Mouse (Mus musculus) forebrain, embryonic 14.5 days (tissue): ENCODE data around the gene Rab11fip4. TPM values are rescaled to one million over a fixed set of nuclear protein-coding genes. Genes with fewer than 3 reads are reported as not detected.
A peak's percentile ranks its signal among the peaks of the same experiment; 100 is the strongest.

Experiments used
- ATAC-seq: fragments of 200-750 bp; cut with Nextera tagmentation; 2 replicates; pipeline ENCODE4 v1.8.0; 2017; ENCODE audit warnings: mild to moderate bottlenecking, moderate library complexity
- DNase-seq: peaks from one replicate; pipeline ENCODE4 v3.0.0-alpha.2; 2015; ENCODE audit warnings: low spot score
- H3K27ac ChIP-seq: fragments of 300-500 bp; sonication (generic); 2 replicates; pipeline ENCODE4 v1.5.1; 2014; ENCODE audit warnings: low read depth, mild to moderate bottlenecking, control low read depth, low read length, moderate library complexity
- H3K27me3 ChIP-seq: fragments of 300-500 bp; sonication (generic); replicated peaks from 2 replicates; pipeline ENCODE4 v1.6.1; 2014; ENCODE audit warnings: low read length, control low read depth, mixed read lengths; ENCODE audit not compliant: control insufficient read depth, insufficient read depth
- H3K36me3 ChIP-seq: fragments of 300-500 bp; sonication (generic); 2 replicates; pipeline ENCODE4 v1.6.1; 2014; ENCODE audit warnings: low read length, control low read depth; ENCODE audit not compliant: control insufficient read depth, insufficient read depth
- H3K4me1 ChIP-seq: fragments of 300-500 bp; sonication (generic); 2 replicates; pipeline ENCODE4 v1.6.1; 2014; ENCODE audit warnings: antibody characterized with exemption, low read length, control low read depth; ENCODE audit not compliant: control insufficient read depth, insufficient read depth
- H3K4me2 ChIP-seq: fragments of 300-500 bp; sonication (generic); 2 replicates; pipeline ENCODE4 v1.6.1; 2014; ENCODE audit warnings: mild to moderate bottlenecking, control low read depth, low read length
- H3K4me3 ChIP-seq: fragments of 300-500 bp; sonication (generic); 2 replicates; pipeline ENCODE4 v1.5.1; 2014; ENCODE audit warnings: low read depth, low read length, control low read depth
- H3K9ac ChIP-seq: fragments of 300-500 bp; sonication (generic); 2 replicates; pipeline ENCODE4 v1.6.1; 2014; ENCODE audit warnings: mild to moderate bottlenecking, low read length, control low read depth, moderate library complexity
- H3K9me3 ChIP-seq: fragments of 300-500 bp; sonication (generic); replicated peaks from 2 replicates; pipeline ENCODE4 v1.6.1; 2016; ENCODE audit warnings: low read length, control low read depth, mixed read lengths; ENCODE audit not compliant: control insufficient read depth
- WGBS: fragments of 180-500 bp; shearing (Covaris S2); extraction: QIAGEN DNeasy Blood & Tissue Kit; methylation state at CpG from one replicate; pipeline ENCODE4 v1.1.7; 2014; 5-methylcytosine and 5-hydroxymethylcytosine counted together
- polyA plus RNA-seq: library from polyadenylated mRNA; unstranded; fragments of >200 nt; fragmentation: Nextera tagmentation; extraction: Ambion mirVana; gene quantifications from 2 replicates; pipeline ENCODE4 v1.2.1, GENCODE M21; 2014

The Rab11fip4 gene
- polyA plus RNA-seq, 1 experiment from 2014 or later: 13.2 TPM

DNA sequence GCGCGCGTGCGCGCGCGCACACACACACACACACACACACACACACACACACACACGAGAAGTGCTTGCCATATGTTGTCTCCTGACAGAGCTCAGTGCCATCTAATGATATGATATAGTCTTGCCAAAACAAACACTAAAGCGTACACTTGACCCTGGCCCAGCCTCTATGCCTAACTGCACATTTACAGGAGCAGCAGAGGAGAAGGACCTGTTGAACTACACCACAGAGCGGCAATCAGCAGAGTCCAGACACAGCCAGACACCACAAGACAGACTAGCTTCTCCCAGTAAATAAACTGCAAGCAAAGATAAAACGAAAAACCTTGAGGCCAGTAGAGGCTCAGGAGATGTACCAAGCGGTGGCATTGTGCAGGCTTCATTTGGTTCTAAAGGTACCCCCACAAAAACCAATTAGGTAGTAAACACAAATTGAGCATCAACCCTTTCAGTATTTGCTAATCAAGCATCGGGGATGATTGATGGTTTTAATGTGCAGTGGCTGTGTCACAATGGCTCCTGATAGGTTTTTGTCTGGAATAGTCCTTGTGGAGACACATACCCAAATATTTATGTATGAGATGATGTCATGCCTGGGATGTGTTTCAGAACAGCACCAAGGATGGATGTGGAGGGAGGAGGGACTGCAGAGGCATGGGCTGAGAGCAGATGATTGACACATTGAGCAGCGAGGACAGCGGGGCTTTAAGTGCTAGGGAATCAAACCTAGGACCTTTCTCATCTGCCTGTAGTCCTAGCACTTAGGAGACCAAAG, 145.4 kb downstream of the Rab11fip4 start:
- Histone ChIP-seq H3K4me3 (no peak overlapping the region), H3K9ac (no peak overlapping the region), H3K27me3 (no peaks in the 10 kb centered on the region), H3K4me2 (no peak overlapping the region), H3K4me1 (0 out of 2 replicates have a peak, but pooled peaks cover 9% of the 10 kb centered on the region), H3K36me3 (no peaks in the 10 kb centered on the region), H3K27ac (no peak overlapping the region), H3K9me3 (no peaks in the 10 kb centered on the region)
- peak; percentile 74 for DNase-seq
- 64% methylated on average over 15 of the region's 15 CpGs for WGBS
- peak; percentile 82 for ATAC-seq

DNA sequence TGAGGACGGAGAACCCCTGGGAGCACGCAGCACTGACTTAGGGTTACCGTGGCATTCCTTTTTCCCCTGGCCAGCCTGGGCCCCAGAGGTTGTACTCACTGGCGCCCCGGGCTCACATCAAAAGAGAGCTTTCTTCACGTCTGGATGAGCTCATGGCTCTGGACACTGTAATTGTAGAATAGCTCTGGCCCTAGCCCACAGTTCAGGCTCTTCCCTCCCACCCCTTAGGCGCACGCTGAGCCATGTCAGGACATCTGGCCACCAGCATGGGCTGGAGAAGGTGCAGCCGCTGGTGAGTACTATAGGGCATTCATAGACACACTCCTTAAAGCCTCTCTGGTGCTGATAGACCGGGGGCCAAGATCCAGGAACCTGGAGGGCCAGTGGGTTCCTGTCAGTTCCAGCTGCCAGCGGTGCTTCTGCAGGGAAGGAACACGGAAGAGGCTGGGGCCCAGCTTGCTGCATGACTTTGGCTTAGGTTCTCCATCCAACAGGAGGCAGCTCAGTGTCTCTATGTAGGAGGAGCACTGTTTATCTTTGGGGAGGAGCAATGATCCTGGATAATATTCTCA, 146.2 kb downstream of the Rab11fip4 start:
- H3K4me2 ChIP-seq: no peak overlapping the region
- 0 out of 2 replicates have a peak, but pooled peaks cover 9% of the 10 kb centered on the region for H3K4me1 ChIP-seq
- WGBS: 60% methylated on average over 12 of the region's 12 CpGs
- H3K4me3 ChIP-seq: no peak overlapping the region
- no peaks in the 10 kb centered on the region for H3K27me3 ChIP-seq
- H3K36me3 ChIP-seq: no peaks in the 10 kb centered on the region
- H3K27ac ChIP-seq: no peak overlapping the region
- DNase-seq (no peak), ATAC-seq (0 out of 2 replicates have a peak, but pooled peaks have one; percentile 20)
- H3K9ac ChIP-seq: no peak overlapping the region
- no peaks in the 10 kb centered on the region for H3K9me3 ChIP-seq

DNA sequence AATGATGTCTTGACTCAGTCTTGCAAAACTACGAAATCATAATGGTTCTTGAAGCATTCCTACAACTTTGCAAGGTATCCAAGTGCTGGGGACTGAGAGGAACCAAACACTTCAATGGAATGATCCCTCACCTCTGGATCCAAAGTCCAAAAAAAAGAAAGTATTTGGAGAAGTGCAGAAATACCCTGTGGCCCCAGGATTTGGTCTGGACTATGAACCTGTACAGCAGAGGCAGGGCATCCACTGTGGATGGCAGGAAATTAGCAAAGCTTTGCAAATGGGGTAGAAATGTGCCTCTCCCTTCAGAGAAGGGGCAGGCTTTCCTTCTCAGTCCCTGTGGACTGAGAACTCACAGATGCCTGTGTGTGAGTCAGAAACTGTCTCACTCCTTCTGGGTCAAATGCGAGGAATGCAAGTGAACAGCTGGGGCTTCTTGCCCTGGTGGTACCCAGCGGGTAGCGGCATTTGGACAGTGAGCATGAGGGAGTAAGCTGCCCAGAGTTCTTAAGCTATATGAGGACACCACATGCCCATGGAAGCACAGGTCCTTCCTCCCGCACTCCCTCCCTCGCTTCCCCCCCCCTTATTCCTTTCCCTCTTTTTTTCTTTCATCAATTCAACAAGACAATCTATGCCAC, 147.0 kb downstream of the Rab11fip4 start:
- DNase-seq (no peak), ATAC-seq (no peak)
- WGBS: 85% methylated on average over 6 of the region's 6 CpGs
- Histone ChIP-seq H3K9me3 (no peaks in the 10 kb centered on the region), H3K36me3 (no peaks in the 10 kb centered on the region), H3K27me3 (no peaks in the 10 kb centered on the region), H3K4me1 (0 out of 2 replicates have a peak, but pooled peaks cover 9% of the 10 kb centered on the region), H3K27ac (no peak overlapping the region), H3K4me2 (no peak overlapping the region), H3K4me3 (no peak overlapping the region), H3K9ac (no peak overlapping the region)

- Histone ChIP-seq H3K4me3 (no peak overlapping the region), H3K4me2 (no peak overlapping the region), H3K9ac (no peak overlapping the region), H3K36me3 (no peaks in the 10 kb centered on the region), H3K27ac (no peak overlapping the region), H3K4me1 (0 out of 2 replicates have a peak, but pooled peaks cover 9% of the 10 kb centered on the region), H3K9me3 (no peaks in the 10 kb centered on the region), H3K27me3 (no peaks in the 10 kb centered on the region)
- 78% methylated on average over 19 of the region's 19 CpGs for WGBS
- no peak for ATAC-seq
- peak; percentile 16 for DNase-seq
Observed at GRCm38 (mm10) chr11:79738725-79739558, 147.9 kb downstream of the Rab11fip4 start.

DNA sequence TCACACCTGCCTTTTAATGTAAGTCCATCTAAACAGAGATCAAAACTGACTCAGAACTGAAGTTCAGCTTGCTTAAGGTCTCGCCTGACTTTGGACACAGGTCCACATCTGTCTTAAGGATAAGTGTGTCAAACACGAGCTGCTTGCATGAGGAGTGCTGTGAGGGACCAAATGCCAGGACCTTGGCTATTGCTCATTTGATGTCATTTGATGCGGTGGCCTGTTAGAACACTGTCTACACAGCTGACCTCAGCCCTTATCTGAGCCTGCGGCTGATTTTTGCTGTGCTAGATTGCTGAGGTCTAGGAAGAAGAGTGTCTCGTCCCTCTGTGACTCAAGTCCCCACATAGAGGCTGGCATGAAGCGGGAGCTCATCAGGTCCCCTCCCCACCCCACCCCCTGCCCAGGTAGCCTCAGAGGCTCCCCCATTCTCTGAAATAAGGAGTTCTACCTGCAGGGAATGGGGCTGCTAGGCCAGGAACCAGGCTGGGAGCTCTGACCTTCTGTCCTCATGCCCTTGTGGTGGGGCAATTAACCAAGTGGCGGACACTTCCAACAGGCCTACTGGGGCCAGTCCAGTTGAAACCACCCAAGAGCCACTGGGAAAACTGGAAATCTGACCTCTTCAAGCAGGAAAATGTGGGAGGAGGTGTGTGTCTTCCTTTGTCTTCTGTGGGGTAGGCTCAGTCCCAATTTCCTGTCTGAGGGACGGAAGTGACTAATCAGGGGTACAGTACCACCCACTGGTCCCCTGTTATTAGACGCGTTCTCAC, 149.9 kb downstream of the Rab11fip4 start:
- H3K4me3 ChIP-seq: no peak overlapping the region
- ATAC-seq: no peak
- no peaks in the 10 kb centered on the region for H3K9me3 ChIP-seq
- no peaks in the 10 kb centered on the region for H3K36me3 ChIP-seq
- no peak overlapping the region for H3K9ac ChIP-seq
- 92% methylated on average over 10 of the region's 10 CpGs for WGBS
- no peaks in the 10 kb centered on the region for H3K27me3 ChIP-seq
- H3K27ac ChIP-seq: no peak overlapping the region
- no peak for DNase-seq
- no peak overlapping the region for H3K4me2 ChIP-seq
- 0 out of 2 replicates have a peak, but pooled peaks cover 9% of the 10 kb centered on the region for H3K4me1 ChIP-seq

GRCm38 (mm10) chr11:79746552-79747102, 155.6 kb downstream of the Rab11fip4 start:
- DNase-seq (no peak), ATAC-seq (no peak)
- Histone ChIP-seq H3K4me1 (no peaks in the 10 kb centered on the region), H3K27ac (no peak overlapping the region), H3K9me3 (no peaks in the 10 kb centered on the region), H3K9ac (no peak overlapping the region), H3K4me2 (no peak overlapping the region), H3K27me3 (no peaks in the 10 kb centered on the region), H3K36me3 (no peaks in the 10 kb centered on the region), H3K4me3 (no peak overlapping the region)
- 88% methylated on average over 11 of the region's 11 CpGs for WGBS
